Comparison of ENCODE assay signal across 20 mouse cellular contexts in the genomic region with DNA sequence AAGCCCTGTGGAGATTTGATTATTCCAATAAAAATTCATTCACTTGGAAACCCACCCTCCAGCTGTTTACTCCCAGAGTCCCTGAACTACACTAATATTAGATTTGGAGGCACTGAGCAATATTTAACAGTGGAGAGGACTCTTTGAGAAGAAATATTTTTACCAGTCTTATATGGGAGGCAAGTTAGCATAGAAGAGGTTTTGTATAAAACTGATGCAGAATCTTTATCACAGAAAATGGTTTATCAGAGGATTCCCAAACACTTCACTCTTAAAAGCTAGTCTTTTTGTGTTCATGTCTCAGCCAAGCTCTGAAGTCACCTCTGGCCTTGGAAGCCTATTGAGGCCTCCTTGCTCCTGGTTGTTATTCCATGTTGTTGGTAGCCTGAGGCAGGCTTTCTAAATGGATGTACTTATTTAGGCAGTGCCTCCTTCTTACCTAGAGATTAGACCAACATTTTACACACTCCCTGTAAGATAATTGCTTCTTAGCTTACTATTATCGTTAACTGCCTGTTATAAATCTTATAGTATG. TPM values are rescaled to one million over a fixed set of nuclear protein-coding genes. Genes with fewer than 3 reads are reported as not detected.
DNase-seq lines count a peak whose midpoint lies in the region; ATAC-seq and TF ChIP-seq lines count a peak whose summit lies in the region.
"Had no signal": no experiment of that assay in that cellular context is flagged by ENCODE, and none has a peak within 500 bp of the region (broad histone marks: within the 10 kb centered on the region; RNA-seq: fewer than 3 reads in every experiment).

No protein-coding gene starts in this region.

- TF ChIP-seq POLR2A in brain, embryonic 14.5 days (IDR thresholded peaks at IDR 0.05; ENCODE audit: borderline replicate concordance, extremely low read depth, insufficient read depth, insufficient read length, poor library complexity, severe bottlenecking), result no peak

- no peaks in the 10 kb centered on the region for H3K36me3 ChIP-seq in hindbrain, embryonic 12.5 days
- H3K36me3 ChIP-seq in limb, embryonic 11.5 days (ENCODE audit: control insufficient read depth, insufficient read depth, low read length), result no peaks in the 10 kb centered on the region; the same call in 1 of the 2 replicates
- no peaks in the 10 kb centered on the region for H3K36me3 ChIP-seq in midbrain, embryonic 16.5 days (ENCODE audit: control insufficient read depth, insufficient read depth, low read length)
- no peaks in the 10 kb centered on the region for H3K36me3 ChIP-seq in kidney, embryonic 15.5 days
- H3K36me3 ChIP-seq: forebrain, embryonic 10.5 days; heart, embryonic 10.5 days; liver, embryonic 15.5 days had no signal

- peak overlapping the region; percentile 19 for H3K4me3 ChIP-seq in hindbrain, embryonic 12.5 days
- peak overlapping the region; percentile 3; the same call in 1 of the 2 replicates for H3K4me3 ChIP-seq in limb, embryonic 11.5 days (ENCODE audit: low read depth, low read length)
- peak overlapping the region; percentile 20 for H3K4me3 ChIP-seq in midbrain, embryonic 16.5 days (ENCODE audit: low read depth, low read length)
- no peak overlapping the region for H3K4me3 ChIP-seq in kidney, embryonic 15.5 days (replicated peaks)
- H3K4me3 ChIP-seq: gastrocnemius, adult 2 months; heart, embryonic 10.5 days; liver, embryonic 15.5 days; myocyte had no signal

- no peaks in the 10 kb centered on the region; the same call in 1 of the 2 replicates for H3K27me3 ChIP-seq in hindbrain, embryonic 12.5 days
- H3K27me3 ChIP-seq in limb, embryonic 11.5 days (ENCODE audit: control insufficient read depth, insufficient read depth, low read length), result no peaks in the 10 kb centered on the region
- H3K27me3 ChIP-seq in midbrain, embryonic 16.5 days (ENCODE audit: control insufficient read depth, insufficient read depth, low read depth, low read length), result no peaks in the 10 kb centered on the region; the same call in 1 of the 2 replicates
- H3K27me3 ChIP-seq in kidney, embryonic 15.5 days, result peaks cover 61% of the 10 kb centered on the region

- H3K27ac ChIP-seq in hindbrain, embryonic 12.5 days, result peak overlapping the region; percentile 87
- peak overlapping the region; percentile 62; the same call in 1 of the 2 replicates for H3K27ac ChIP-seq in limb, embryonic 11.5 days (replicated peaks; ENCODE audit: low read depth, low read length)
- H3K27ac ChIP-seq in midbrain, embryonic 16.5 days (ENCODE audit: low read length), result peak overlapping the region; percentile 61; the same call in 1 of the 2 replicates
- no peak overlapping the region for H3K27ac ChIP-seq in kidney, embryonic 15.5 days
- H3K27ac ChIP-seq: forebrain, embryonic 10.5 days; gastrocnemius, adult 2 months; heart, embryonic 10.5 days; liver, embryonic 15.5 days had no signal

- TF ChIP-seq CTCF in brain, embryonic 14.5 days (IDR thresholded peaks at IDR 0.05; ENCODE audit: borderline replicate concordance, extremely low read depth, insufficient read depth, insufficient read length), result no peak

- H3K4me1 ChIP-seq in hindbrain, embryonic 12.5 days, result peaks cover 18% of the 10 kb centered on the region
- H3K4me1 ChIP-seq in limb, embryonic 11.5 days (ENCODE audit: control insufficient read depth, insufficient read depth, low read length), result peaks cover 23% of the 10 kb centered on the region
- H3K4me1 ChIP-seq in midbrain, embryonic 16.5 days (ENCODE audit: control insufficient read depth, insufficient read depth, low read length), result peaks cover 9% of the 10 kb centered on the region; the same call in 1 of the 2 replicates
- peaks cover 24% of the 10 kb centered on the region for H3K4me1 ChIP-seq in kidney, embryonic 15.5 days

- WGBS in hindbrain, embryonic 12.5 days, result 58% methylated on average over 1 of the region's 1 CpGs
- WGBS in limb, embryonic 11.5 days, result 48% methylated on average over 1 of the region's 1 CpGs
- 63% methylated on average over 1 of the region's 1 CpGs for WGBS in midbrain, embryonic 16.5 days
- WGBS in kidney, embryonic 15.5 days, result 69% methylated on average over 1 of the region's 1 CpGs

- ATAC-seq in hindbrain, embryonic 12.5 days (ENCODE audit: low FRiP score), result no peak
- no peak for ATAC-seq in limb, embryonic 11.5 days (ENCODE audit: insufficient number of reproducible peaks, low FRiP score, low TSS enrichment, low read depth)
- no peak for ATAC-seq in midbrain, embryonic 16.5 days
- ATAC-seq in kidney, embryonic 15.5 days (replicated peaks; ENCODE audit: low FRiP score), result no peak

- H3K9me3 ChIP-seq in hindbrain, embryonic 12.5 days (replicated peaks), result no peaks in the 10 kb centered on the region
- no peaks in the 10 kb centered on the region for H3K9me3 ChIP-seq in limb, embryonic 11.5 days (ENCODE audit: control insufficient read depth, low read length)
- no peaks in the 10 kb centered on the region for H3K9me3 ChIP-seq in midbrain, embryonic 16.5 days (replicated peaks; ENCODE audit: control insufficient read depth, low read length, poor library complexity, severe bottlenecking)
- H3K9me3 ChIP-seq in kidney, embryonic 15.5 days (replicated peaks), result no peaks in the 10 kb centered on the region
- H3K9me3 ChIP-seq: forebrain, embryonic 10.5 days; heart, embryonic 10.5 days; liver, embryonic 15.5 days had no signal

- DNase-seq in brain, embryonic 14.5 days (ENCODE audit: low read depth), result peak; percentile 55
- peak; percentile 25 for DNase-seq in limb, embryonic 11.5 days (ENCODE audit: low spot score)
- DNase-seq in adrenal gland, postnatal 4 days (ENCODE audit: low spot score in 2 of 2), result no peak
- DNase-seq in gastrocnemius, adult 8-10 months (ENCODE audit: low spot score in 2 of 2), result no peak
- no peak for DNase-seq in kidney, postnatal 10 days
- DNase-seq: adrenal gland, postnatal 36 days; B cell, adult 2 months; cerebellum, adult 11 months; gastrocnemius, adult 2 months; kidney, postnatal 14 days; lung, postnatal 36 days; thymus, adult 18-20 months had no signal

- peak overlapping the region; percentile 41; the same call in 1 of the 2 replicates for H3K9ac ChIP-seq in hindbrain, embryonic 12.5 days
- no peak overlapping the region for H3K9ac ChIP-seq in limb, embryonic 11.5 days (ENCODE audit: low read length)
- H3K9ac ChIP-seq in midbrain, embryonic 16.5 days (ENCODE audit: low read depth, low read length), result no peak overlapping the region
- H3K9ac ChIP-seq in kidney, embryonic 15.5 days, result no peak overlapping the region
- H3K9ac ChIP-seq: liver, embryonic 15.5 days had no signal

- H3K4me2 ChIP-seq in hindbrain, embryonic 12.5 days (replicated peaks), result peak overlapping the region; percentile 45
- H3K4me2 ChIP-seq in limb, embryonic 11.5 days (ENCODE audit: low read depth, severe bottlenecking), result peak overlapping the region; percentile 46; the same call in 1 of the 2 replicates
- peak overlapping the region; percentile 46 for H3K4me2 ChIP-seq in midbrain, embryonic 16.5 days (ENCODE audit: low read length)
- no peak overlapping the region for H3K4me2 ChIP-seq in kidney, embryonic 15.5 days
- H3K4me2 ChIP-seq: liver, embryonic 15.5 days had no signal

RNA-seq across cellular contexts. Expression of a gene that starts 6.5 kb away (rescaled TPM):
- polyA plus RNA-seq in brain, embryonic 14.5 days (2012; rRNA removed), result 46.3 and 126 TPM in 2 replicates
- polyA plus RNA-seq in hindbrain, embryonic 12.5 days (2016; fragmentation: Nextera tagmentation; extraction: Ambion mirVana), result 222 and 302 TPM in 2 replicates
- 228 and 244 TPM in 2 replicates for polyA plus RNA-seq in limb, embryonic 11.5 days (2014; fragmentation: Nextera tagmentation; extraction: Ambion mirVana)
- 53.9 and 67.8 TPM in 2 replicates for polyA plus RNA-seq in midbrain, embryonic 16.5 days (2015; fragmentation: Nextera tagmentation; extraction: Ambion mirVana)
- total RNA-seq in adrenal gland, postnatal 4 days (2021), result 10 to 100 TPM; 11.9 to 13.4 TPM
- not detected for total RNA-seq in gastrocnemius, adult 8-10 months (2022)
- 2.0 and 2.6 TPM in 2 replicates for polyA plus RNA-seq in kidney, embryonic 15.5 days (2015; fragmentation: Nextera tagmentation; extraction: Ambion mirVana)
- total RNA-seq: hematopoietic stem cell, adult 5-6 weeks had no signal
- polyA plus RNA-seq: myocyte had no signal

Comparison
In these comparisons a context has a peak if more than half of its experiments do, and no peak if none do; other contexts are left out.
1. DNase-seq: peak in brain, embryonic 14.5 days (single experiment) and limb, embryonic 11.5 days (single experiment); none in adrenal gland, postnatal 4 days (0 of 2), gastrocnemius, adult 8-10 months (0 of 2) and kidney, postnatal 10 days (single experiment).
2. RNA of a gene that starts 6.5 kb away (polyA plus RNA-seq): 228 to 244 TPM in limb, embryonic 11.5 days, 222 to 302 TPM in hindbrain, embryonic 12.5 days, 46.3 to 126 TPM in brain, embryonic 14.5 days and 53.9 to 67.8 TPM in midbrain, embryonic 16.5 days; 2.0 to 2.6 TPM in kidney, embryonic 15.5 days; every median in the first group is over 10 times any median in the second.